Mouse (Mus musculus) heart, adult 2 months (tissue): ENCODE results near the gene Thsd4. TPM values are rescaled to one million over a fixed set of nuclear protein-coding genes. Genes with fewer than 3 reads are reported as not detected.
A peak's percentile ranks its signal among the peaks of the same experiment; 100 is the strongest.

Experiments
- DNase-seq, 2 experiments: peaks; one replicate each; pipeline ENCODE4 v3.0.0; 2021
- H3K27ac ChIP-seq: fragments of 200-600 bp; 2 replicates; pipeline ENCODE4 v1.8.1; 2022
- H3K27me3 ChIP-seq: fragments of 200-500 bp; 2 replicates; pipeline ENCODE4 v1.6.1; 2012; ENCODE audit warnings: mild to moderate bottlenecking, low read length, inconsistent platforms, mixed read lengths; ENCODE audit not compliant: control insufficient read depth, insufficient read depth
- H3K36me3 ChIP-seq: fragments of 200-500 bp; 2 replicates; pipeline ENCODE4 v1.6.1; 2012; ENCODE audit warnings: low read length, inconsistent platforms; ENCODE audit not compliant: control insufficient read depth, insufficient read depth
- H3K4me1 ChIP-seq: fragments of 200-500 bp; 2 replicates; pipeline ENCODE4 v1.6.1; 2011; ENCODE audit warnings: low read length; ENCODE audit not compliant: control insufficient read depth, insufficient read depth
- H3K4me3 ChIP-seq: fragments of 200-600 bp; 2 replicates; pipeline ENCODE4 v1.8.1; 2022
- H3K79me2 ChIP-seq: fragments of 200-500 bp; replicated peaks from 2 replicates; pipeline ENCODE4 v1.6.1; 2012; ENCODE audit warnings: mild to moderate bottlenecking, inconsistent platforms, low read length, moderate library complexity, mixed read lengths; ENCODE audit not compliant: control insufficient read depth, insufficient read depth
- H3K9ac ChIP-seq: fragments of 200-500 bp; 2 replicates; pipeline ENCODE4 v1.6.1; 2012; ENCODE audit warnings: low read depth, mild to moderate bottlenecking, control low read depth, inconsistent platforms, low read length, mixed read lengths
- CTCF ChIP-seq: fragments of 200-600 bp; IDR thresholded peaks from 2 replicates; pipeline ENCODE4 v1.8.1; 2022; ENCODE audit warnings: antibody characterized with exemption, mild to moderate bottlenecking, moderate library complexity
- EP300 ChIP-seq: fragments of 200-500 bp; IDR thresholded peaks from 2 replicates; pipeline ENCODE4 v1.6.1; 2011; ENCODE audit warnings: low read depth, low read length, control low read depth; ENCODE audit not compliant: insufficient read depth
- POLR2A ChIP-seq: fragments of 200-500 bp; IDR thresholded peaks from 2 replicates; pipeline ENCODE4 v1.6.1; 2011; ENCODE audit warnings: mild to moderate bottlenecking, low read depth, low read length, control low read depth; ENCODE audit not compliant: insufficient read depth
- WGBS: fragments of 180-500 bp; shearing (Covaris S2); methylation state at CpG from one replicate; pipeline ENCODE4 v1.1.7; 2018; 5-methylcytosine and 5-hydroxymethylcytosine counted together
- intact Hi-C: fragments of 180-260 bp; cut with DNase I; formaldehyde crosslinking; loops from one replicate; pipeline ENCODE4 v1.15.1; 2025
- polyA plus RNA-seq: library from polyadenylated mRNA; depleted of rRNA; stranded (reverse); fragments of >200 nt; gene quantifications from 2 replicates; pipeline ENCODE4 v1.2.3, GENCODE M21; 2012
- total RNA-seq, 2 experiments: library from RNA; stranded (reverse); gene quantifications; 2 replicates each; pipeline ENCODE4 v1.2.3; 2021

Thsd4 gene
- total and polyA plus RNA-seq, 3 experiments = 3.5 to 5.2 (median 4.3) TPM

DNA sequence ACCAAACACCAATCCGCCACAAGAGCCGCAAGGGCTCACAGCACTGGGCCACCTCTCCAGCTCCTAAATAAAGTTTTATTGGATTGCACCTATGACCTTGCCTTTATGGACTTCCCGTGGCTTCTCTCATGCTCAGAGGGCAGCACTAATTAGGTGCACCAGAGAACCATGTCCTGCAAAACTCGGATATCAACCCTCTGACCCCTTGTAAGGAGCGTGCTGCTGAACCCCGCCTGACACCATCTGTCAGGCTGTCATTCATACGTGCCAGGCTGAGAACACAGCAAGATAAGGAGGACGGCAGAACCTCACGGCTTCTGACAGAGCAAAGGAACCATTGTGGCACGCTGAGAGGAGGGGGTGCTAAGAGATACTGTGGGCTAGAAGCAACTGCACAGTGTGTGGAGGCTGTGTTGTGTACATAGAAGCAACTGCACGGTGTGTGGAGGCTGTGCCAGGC lies 8.5 kb downstream of the Thsd4 start:
- WGBS = 48% methylated on average over 11 of the region's 11 CpGs

GRCm38 (mm10) chr9:60510876-60511275 lies 11.0 kb downstream of the Thsd4 start:
- 40% methylated on average over 6 of the region's 6 CpGs for WGBS
- H3K9ac ChIP-seq = no peak overlapping the region
- intact Hi-C loops = no loop called here
- no peak overlapping the region for H3K4me3 ChIP-seq
- H3K79me2 ChIP-seq = no peaks in the 10 kb centered on the region
- peak; percentile 62 to 63 for DNase-seq
- no peaks in the 10 kb centered on the region for H3K27me3 ChIP-seq
- TF ChIP-seq EP300 (no peak), POLR2A (0 out of 2 replicates have a peak, but pooled peaks have one; percentile 13), CTCF (no peak)
- H3K36me3 ChIP-seq = no peaks in the 10 kb centered on the region
- H3K27ac ChIP-seq = peak overlapping the region; percentile 31; the same call in 1 of the 2 replicates
- H3K4me1 ChIP-seq = no peaks in the 10 kb centered on the region; the same call in 1 of the 2 replicates

More for the DNA sequence above, 8.5 kb downstream of the Thsd4 start:
- DNase-seq = no peak
- Histone ChIP-seq H3K4me1 (peaks cover 1% of the 10 kb centered on the region; the same call in 1 of the 2 replicates), H3K36me3 (no peaks in the 10 kb centered on the region), H3K9ac (no peak overlapping the region), H3K4me3 (no peak overlapping the region), H3K27ac (no peak overlapping the region), H3K79me2 (no peaks in the 10 kb centered on the region), H3K27me3 (no peaks in the 10 kb centered on the region)
- intact Hi-C loops = no loop called here
- no peak for TF ChIP-seq POLR2A
- no peak for TF ChIP-seq CTCF
- no peak; the same call in 1 of the 2 replicates for TF ChIP-seq EP300

GRCm38 (mm10) chr9:60506136-60506535 lies 15.7 kb downstream of the Thsd4 start:
- no peaks in the 10 kb centered on the region for H3K79me2 ChIP-seq
- H3K4me1 ChIP-seq = peaks cover 7% of the 10 kb centered on the region
- H3K4me3 ChIP-seq = no peak overlapping the region
- no peak overlapping the region for H3K27ac ChIP-seq
- peak in 1 of 2 experiments; percentile 35 for DNase-seq
- intact Hi-C loops = no loop called here
- H3K36me3 ChIP-seq = no peaks in the 10 kb centered on the region
- TF ChIP-seq EP300 = no peak
- TF ChIP-seq CTCF = no peak
- TF ChIP-seq POLR2A = no peak
- no peaks in the 10 kb centered on the region for H3K27me3 ChIP-seq
- 76% methylated on average over 5 of the region's 5 CpGs for WGBS
- H3K9ac ChIP-seq = no peak overlapping the region

- no peaks in the 10 kb centered on the region for H3K79me2 ChIP-seq
- H3K4me1 ChIP-seq = peaks cover 7% of the 10 kb centered on the region
- no peak for TF ChIP-seq CTCF
- TF ChIP-seq POLR2A = no peak
- no peak for TF ChIP-seq EP300
- no peak overlapping the region for H3K27ac ChIP-seq
- H3K4me3 ChIP-seq = no peak overlapping the region
- H3K27me3 ChIP-seq = no peaks in the 10 kb centered on the region
- no peak overlapping the region for H3K9ac ChIP-seq
- intact Hi-C loops = no loop called here
- 33% methylated on average over 14 of the region's 14 CpGs for WGBS
- no peaks in the 10 kb centered on the region for H3K36me3 ChIP-seq
- peak in 1 of 2 experiments; percentile 24 for DNase-seq
Observed at GRCm38 (mm10) chr9:60504378-60505285, 17.2 kb downstream of the Thsd4 start.

DNA sequence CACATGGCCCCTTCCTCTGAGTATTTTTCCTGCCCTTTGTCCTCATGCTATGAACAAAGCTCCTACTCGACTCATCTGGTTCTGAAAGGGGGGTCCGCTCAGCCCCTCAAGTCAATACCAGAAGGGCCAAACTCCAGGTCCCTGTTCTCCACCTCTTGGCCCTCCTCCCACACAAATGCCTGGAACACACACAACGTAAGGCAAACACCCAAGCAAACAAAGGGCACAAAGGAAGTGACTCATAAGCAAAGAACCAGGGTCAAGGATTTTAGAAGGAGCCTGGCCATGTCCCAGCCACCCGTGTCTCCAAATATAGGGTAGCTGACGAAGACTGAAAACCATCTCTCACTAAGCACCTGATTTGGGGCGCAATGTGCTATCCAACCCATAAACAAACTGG lies 19.6 kb downstream of the Thsd4 start:
- 62% methylated on average over 6 of the region's 6 CpGs for WGBS
- intact Hi-C loops = no loop called here
- Histone ChIP-seq H3K4me3 (no peak overlapping the region), H3K4me1 (peaks cover 7% of the 10 kb centered on the region), H3K27ac (no peak overlapping the region), H3K27me3 (no peaks in the 10 kb centered on the region), H3K9ac (no peak overlapping the region), H3K79me2 (no peaks in the 10 kb centered on the region), H3K36me3 (no peaks in the 10 kb centered on the region)
- TF ChIP-seq EP300 (no peak), CTCF (no peak), POLR2A (no peak)
- DNase-seq = no peak
